Mouse (Mus musculus): ENCODE measurements around the gene Smco3. TPM values are rescaled to one million over a fixed set of nuclear protein-coding genes. Genes with fewer than 3 reads are reported as not detected.
A peak's percentile ranks its signal among the peaks of the same experiment; 100 is the strongest.

The Smco3 gene
- polyA plus RNA-seq, 1 experiment = 8.7 TPM

DNA sequence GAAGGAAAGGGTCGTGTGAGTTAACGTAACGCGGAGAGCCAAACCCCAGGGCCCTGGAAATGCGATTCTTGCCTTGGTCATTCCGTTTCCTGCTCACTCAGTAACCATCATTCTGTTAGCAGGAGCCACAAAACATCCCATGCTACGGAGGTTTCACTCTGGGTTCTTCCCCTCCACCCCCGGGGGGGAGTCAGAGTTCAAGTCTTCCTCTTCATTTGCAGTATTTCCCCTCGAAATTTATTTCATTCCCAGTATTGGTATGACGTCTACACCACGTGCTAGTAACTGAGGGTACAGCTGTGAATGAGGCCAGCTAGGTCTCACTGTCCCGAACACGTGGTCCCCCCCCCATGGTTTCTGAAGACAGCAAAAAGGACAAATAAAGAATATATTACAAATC, 25.6 kb downstream of the Smco3 start:
- TF ChIP-seq CTCF (IDR thresholded peaks at IDR 0.05; ENCODE audit: extremely low read depth, insufficient read depth, low read length) = no peak
- TF ChIP-seq POLR2A (IDR thresholded peaks at IDR 0.05; ENCODE audit: extremely low read depth, insufficient read depth, low read length) = no peak
- no peaks in the 10 kb centered on the region for H3K4me1 ChIP-seq (ENCODE audit: control insufficient read depth, insufficient read depth, low read length)
- peak overlapping the region; percentile 84; the same call in 1 of the 2 replicates for H3K4me3 ChIP-seq (ENCODE audit: insufficient read depth, low read length)
- H3K27ac ChIP-seq (ENCODE audit: insufficient read depth, low read length) = no peak overlapping the region

DNA sequence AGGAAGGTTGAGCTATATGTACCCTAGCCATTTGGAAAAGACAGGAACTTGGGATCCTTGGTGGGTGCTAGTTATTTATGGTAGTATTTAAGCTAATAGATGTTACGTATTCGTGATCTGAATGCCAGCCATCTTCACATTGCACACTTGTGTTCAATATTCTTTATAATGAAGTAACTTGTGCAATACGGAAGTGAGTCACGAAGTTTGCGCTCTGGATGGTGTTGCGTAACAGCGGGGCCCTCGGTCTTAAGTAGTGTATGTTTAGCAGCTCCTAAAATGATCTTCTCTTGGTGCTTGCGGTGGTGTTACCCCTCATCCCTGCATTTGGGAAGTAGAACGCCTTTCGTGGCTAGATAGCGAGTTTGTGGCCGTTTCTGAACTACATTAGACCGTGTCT, 26.2 kb downstream of the Smco3 start:
- Histone ChIP-seq H3K4me1 (ENCODE audit: control insufficient read depth, insufficient read depth, low read length) (no peaks in the 10 kb centered on the region), H3K27ac (ENCODE audit: insufficient read depth, low read length) (0 out of 2 replicates have a peak overlapping the region, but pooled peaks have one; percentile 3), H3K4me3 (ENCODE audit: insufficient read depth, low read length) (peak overlapping the region; percentile 84)
- no peak for TF ChIP-seq CTCF (IDR thresholded peaks at IDR 0.05; ENCODE audit: extremely low read depth, insufficient read depth, low read length)
- TF ChIP-seq POLR2A (IDR thresholded peaks at IDR 0.05; ENCODE audit: extremely low read depth, insufficient read depth, low read length) = no peak

DNA sequence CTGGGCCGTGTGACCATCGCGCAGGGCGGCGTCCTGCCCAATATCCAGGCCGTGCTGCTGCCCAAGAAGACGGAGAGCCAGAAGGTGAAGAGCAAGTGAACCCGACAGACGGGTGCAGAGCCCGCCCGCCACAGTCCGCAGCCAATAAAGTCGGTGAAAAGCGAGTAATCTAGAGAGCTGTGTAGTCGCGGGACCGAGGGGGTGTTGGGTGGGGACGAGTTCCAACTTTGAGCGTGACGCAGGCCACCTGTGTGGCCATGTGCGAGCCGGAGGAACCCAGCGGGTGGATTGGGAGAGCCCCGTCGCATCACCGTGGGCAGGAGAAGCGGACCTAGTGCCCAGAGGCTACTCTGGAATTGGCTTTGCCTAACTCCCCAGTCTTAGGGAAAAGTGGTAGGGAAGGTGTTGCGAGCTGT, 26.6 kb downstream of the Smco3 start:
- Histone ChIP-seq H3K27ac (ENCODE audit: insufficient read depth, low read length) (peak overlapping the region; percentile 47), H3K4me3 (ENCODE audit: insufficient read depth, low read length) (peak overlapping the region; percentile 84), H3K4me1 (ENCODE audit: control insufficient read depth, insufficient read depth, low read length) (no peaks in the 10 kb centered on the region)
- TF ChIP-seq POLR2A (IDR thresholded peaks at IDR 0.05; ENCODE audit: extremely low read depth, insufficient read depth, low read length) = no peak
- TF ChIP-seq CTCF (IDR thresholded peaks at IDR 0.05; ENCODE audit: extremely low read depth, insufficient read depth, low read length) = no peak

DNA sequence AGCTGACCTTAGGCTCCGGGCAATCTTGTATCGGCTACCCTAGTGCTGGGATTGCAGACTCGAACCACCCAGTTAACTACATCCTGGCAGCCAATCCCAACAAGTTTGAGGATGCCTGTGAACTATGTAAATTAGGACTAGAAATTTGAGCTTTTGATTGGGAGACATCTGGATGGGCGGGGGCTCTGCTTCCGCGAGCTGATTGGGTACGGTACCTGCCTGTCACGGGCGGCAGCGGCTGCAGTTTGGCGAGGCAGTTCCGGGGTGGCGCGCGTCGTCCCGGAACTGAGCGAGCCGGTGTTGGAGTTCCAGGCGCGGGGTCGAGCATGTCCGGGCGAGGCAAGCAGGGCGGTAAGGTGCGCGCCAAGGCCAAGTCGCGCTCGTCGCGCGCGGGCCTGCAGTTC, 27.2 kb downstream of the Smco3 start, which contains the start of gene H2afj:
Gene H2afj (plus strand): TSS at position 231 of the 404 bp plus-strand sequence.
- peak within 1 kb of the TSS; percentile 47 for H3K27ac ChIP-seq (ENCODE audit: insufficient read depth, low read length)
- peak within 1 kb of the TSS; percentile 84 for H3K4me3 ChIP-seq (ENCODE audit: insufficient read depth, low read length)
- H3K4me1 ChIP-seq (ENCODE audit: control insufficient read depth, insufficient read depth, low read length) = no peaks in the 10 kb centered on the region
- TF ChIP-seq POLR2A (IDR thresholded peaks at IDR 0.05; ENCODE audit: extremely low read depth, insufficient read depth, low read length) (peak; percentile 35; the same call in 1 of the 2 replicates), CTCF (IDR thresholded peaks at IDR 0.05; ENCODE audit: extremely low read depth, insufficient read depth, low read length) (no peak)

DNA sequence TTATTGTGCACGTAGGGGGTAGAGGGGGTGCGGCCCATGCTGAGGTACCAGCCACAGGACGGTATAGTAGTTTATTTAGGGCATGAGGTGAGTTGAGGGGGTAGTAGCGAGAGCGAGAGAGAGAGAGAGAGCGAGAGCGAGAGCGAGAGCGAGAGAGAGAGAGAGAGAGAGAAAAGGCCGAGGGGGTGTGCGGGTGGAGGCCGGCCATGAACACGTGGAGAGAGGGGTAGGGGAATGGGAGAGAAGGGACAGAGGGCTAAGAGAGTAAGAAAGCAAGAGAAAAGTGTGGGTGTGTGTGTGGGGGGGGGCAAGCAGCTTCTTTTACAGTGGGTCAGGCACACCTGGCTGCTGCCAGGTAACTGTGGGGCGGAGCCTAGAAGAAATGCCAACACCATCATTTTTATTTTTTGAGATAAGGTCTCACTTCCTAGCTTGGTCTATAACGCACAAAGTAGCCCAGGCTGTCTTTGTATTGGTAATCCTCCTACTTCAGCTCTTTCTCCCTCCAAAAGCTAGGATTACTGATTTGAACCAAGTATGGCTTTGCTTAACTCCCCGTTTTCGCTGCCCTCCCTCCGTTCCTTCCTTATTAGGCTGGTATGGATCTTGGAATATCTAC, 27.7 kb downstream of the Smco3 start:
- TF ChIP-seq POLR2A (IDR thresholded peaks at IDR 0.05; ENCODE audit: extremely low read depth, insufficient read depth, low read length) = no peak
- TF ChIP-seq CTCF (IDR thresholded peaks at IDR 0.05; ENCODE audit: extremely low read depth, insufficient read depth, low read length) = no peak
- no peak overlapping the region for H3K27ac ChIP-seq (ENCODE audit: insufficient read depth, low read length)
- peak overlapping the region; percentile 84 for H3K4me3 ChIP-seq (ENCODE audit: insufficient read depth, low read length)
- H3K4me1 ChIP-seq (ENCODE audit: control insufficient read depth, insufficient read depth, low read length) = no peaks in the 10 kb centered on the region

DNA sequence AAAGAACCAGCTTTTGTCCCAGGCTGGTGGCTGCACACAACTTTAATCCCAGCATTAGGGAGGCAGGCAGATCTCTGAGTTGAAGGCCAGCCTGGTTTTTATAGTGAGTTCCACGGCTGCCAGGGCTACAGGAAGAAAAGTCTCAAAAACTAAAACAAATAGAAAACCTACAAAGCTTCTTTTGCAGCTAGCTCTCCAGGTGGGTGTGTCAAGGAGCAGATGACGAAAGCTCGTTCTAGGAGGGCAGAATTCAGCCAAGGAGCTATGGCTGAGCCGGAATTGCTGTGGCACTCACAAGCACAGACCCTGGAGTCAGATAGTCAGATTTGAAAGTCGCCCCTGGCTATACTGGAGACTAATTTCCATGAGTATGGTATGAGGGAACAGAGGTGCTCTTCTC, 28.4 kb downstream of the Smco3 start:
- H3K4me1 ChIP-seq (ENCODE audit: control insufficient read depth, insufficient read depth, low read length) = no peaks in the 10 kb centered on the region
- no peak overlapping the region for H3K4me3 ChIP-seq (ENCODE audit: insufficient read depth, low read length)
- no peak for TF ChIP-seq POLR2A (IDR thresholded peaks at IDR 0.05; ENCODE audit: extremely low read depth, insufficient read depth, low read length)
- no peak for TF ChIP-seq CTCF (IDR thresholded peaks at IDR 0.05; ENCODE audit: extremely low read depth, insufficient read depth, low read length)
- H3K27ac ChIP-seq (ENCODE audit: insufficient read depth, low read length) = no peak overlapping the region

DNA sequence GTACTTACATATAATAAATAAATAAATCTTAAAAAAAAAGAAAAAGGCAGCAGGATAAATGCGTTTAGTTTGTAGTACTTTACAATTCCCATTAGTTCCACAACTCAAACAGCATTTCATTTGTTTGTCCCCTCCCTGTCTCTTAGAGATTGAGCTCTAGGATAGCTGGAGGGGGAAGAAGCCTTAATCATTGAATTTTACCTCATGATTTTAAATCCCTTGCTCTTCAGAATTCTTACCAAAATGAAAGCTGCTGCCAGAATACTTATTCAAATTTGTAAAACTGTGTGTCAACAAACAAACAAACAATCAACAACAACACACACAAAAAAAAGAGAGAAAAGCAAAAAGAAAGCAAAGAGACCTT, 29.9 kb downstream of the Smco3 start:
- Histone ChIP-seq H3K4me1 (ENCODE audit: control insufficient read depth, insufficient read depth, low read length) (no peaks in the 10 kb centered on the region), H3K27ac (ENCODE audit: insufficient read depth, low read length) (no peak overlapping the region), H3K4me3 (ENCODE audit: insufficient read depth, low read length) (no peak overlapping the region)
- TF ChIP-seq POLR2A (IDR thresholded peaks at IDR 0.05; ENCODE audit: extremely low read depth, insufficient read depth, low read length) (no peak), CTCF (IDR thresholded peaks at IDR 0.05; ENCODE audit: extremely low read depth, insufficient read depth, low read length) (no peak)

DNA sequence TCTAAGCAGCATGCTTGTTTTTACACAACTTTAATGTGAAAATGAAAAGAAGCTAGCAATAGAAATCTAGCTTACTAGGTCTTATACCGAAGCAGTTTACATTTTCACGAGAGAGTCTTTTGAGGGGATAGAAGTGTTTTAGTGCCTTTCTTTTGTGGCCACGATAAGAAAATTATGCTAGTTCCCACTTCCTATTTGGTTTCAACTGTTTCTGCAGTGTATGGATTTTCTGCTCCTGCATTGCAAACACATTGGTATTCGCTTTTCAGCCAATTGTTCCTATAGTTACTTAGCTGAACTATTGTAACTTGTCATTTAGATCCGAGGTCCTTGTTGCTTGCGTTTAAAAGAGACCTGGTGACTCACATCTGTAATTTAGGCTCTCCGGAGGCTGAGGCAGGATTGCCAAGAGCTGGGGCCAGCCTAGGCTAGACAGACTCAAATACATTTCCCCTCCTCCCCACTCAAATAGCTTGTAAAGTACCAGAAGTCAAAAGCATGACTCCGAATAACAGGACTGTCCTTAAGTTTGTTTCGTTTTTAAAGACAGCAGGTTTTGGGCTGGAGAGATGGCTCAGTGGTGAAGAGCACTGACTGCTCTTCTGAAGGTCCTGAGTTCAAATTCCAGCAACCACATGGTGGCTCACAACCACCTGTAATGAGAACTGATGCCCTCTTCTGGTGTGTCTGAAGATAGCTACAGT, 30.4 kb downstream of the Smco3 start:
- H3K4me3 ChIP-seq (ENCODE audit: insufficient read depth, low read length) = peak overlapping the region; percentile 88; the same call in 1 of the 2 replicates
- no peak overlapping the region; the same call in 1 of the 2 replicates for H3K27ac ChIP-seq (ENCODE audit: insufficient read depth, low read length)
- TF ChIP-seq POLR2A (IDR thresholded peaks at IDR 0.05; ENCODE audit: extremely low read depth, insufficient read depth, low read length) (no peak), CTCF (IDR thresholded peaks at IDR 0.05; ENCODE audit: extremely low read depth, insufficient read depth, low read length) (no peak)
- H3K4me1 ChIP-seq (ENCODE audit: control insufficient read depth, insufficient read depth, low read length) = no peaks in the 10 kb centered on the region

DNA sequence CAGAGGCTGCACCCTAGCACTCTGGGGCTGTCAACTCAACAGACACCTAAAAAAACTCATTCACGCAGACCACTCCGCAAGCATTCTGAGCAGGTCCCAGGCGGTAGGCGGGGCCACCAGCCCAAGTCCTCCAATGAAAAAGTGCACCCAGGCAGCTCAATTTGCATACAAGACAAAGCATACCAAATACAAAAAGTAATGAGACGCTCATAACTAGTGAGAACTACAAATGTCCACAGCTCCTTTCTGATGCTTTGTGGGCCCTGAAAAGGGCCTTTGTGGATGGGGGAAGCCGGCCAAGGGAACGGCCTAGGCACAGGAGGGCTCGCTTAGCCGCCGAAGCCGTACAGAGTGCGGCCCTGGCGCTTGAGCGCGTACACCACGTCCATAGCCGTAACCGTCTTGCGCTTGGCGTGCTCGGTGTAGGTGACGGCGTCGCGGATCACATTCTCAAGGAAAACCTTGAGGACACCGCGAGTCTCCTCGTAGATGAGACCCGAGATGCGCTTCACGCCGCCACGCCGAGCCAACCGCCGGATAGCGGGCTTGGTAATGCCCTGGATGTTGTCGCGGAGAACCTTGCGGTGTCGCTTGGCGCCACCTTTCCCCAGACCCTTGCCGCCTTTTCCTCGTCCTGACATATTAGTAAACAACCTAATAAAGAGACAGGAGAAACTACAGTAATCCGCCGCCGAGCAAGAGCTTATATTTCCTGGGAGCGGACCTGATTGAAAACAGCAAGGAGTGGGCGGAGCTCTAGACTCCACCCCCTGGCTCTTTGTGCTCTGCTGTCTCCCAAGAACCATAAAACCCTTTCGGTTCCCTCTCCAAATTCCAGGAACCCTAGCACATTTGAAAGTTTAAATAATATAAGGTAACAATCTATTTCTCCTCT, 31.3 kb downstream of the Smco3 start, which contains the start of gene Hist4h4:
Gene Hist4h4 (minus strand): TSS at position 677 of the 895 bp plus-strand sequence.
- peak within 1 kb of the TSS; percentile 88 for H3K4me3 ChIP-seq (ENCODE audit: insufficient read depth, low read length)
- H3K4me1 ChIP-seq (ENCODE audit: control insufficient read depth, insufficient read depth, low read length) = no peaks in the 10 kb centered on the region
- H3K27ac ChIP-seq (ENCODE audit: insufficient read depth, low read length) = peak within 1 kb of the TSS; percentile 99
- TF ChIP-seq CTCF (IDR thresholded peaks at IDR 0.05; ENCODE audit: extremely low read depth, insufficient read depth, low read length) (no peak), POLR2A (IDR thresholded peaks at IDR 0.05; ENCODE audit: extremely low read depth, insufficient read depth, low read length) (peak; percentile 99)

Measured in cortical plate, adult 2 months (tissue).